Mouse (Mus musculus) lung, adult 18-20 months (tissue): ENCODE measurements around the gene Arap2.

Experiments used
- DNase-seq, 2 experiments: peaks; one replicate each; pipeline ENCODE4 v3.0.0; 2022; ENCODE audit warnings: mixed read lengths in 2 of 2

Arap2 gene

DNA sequence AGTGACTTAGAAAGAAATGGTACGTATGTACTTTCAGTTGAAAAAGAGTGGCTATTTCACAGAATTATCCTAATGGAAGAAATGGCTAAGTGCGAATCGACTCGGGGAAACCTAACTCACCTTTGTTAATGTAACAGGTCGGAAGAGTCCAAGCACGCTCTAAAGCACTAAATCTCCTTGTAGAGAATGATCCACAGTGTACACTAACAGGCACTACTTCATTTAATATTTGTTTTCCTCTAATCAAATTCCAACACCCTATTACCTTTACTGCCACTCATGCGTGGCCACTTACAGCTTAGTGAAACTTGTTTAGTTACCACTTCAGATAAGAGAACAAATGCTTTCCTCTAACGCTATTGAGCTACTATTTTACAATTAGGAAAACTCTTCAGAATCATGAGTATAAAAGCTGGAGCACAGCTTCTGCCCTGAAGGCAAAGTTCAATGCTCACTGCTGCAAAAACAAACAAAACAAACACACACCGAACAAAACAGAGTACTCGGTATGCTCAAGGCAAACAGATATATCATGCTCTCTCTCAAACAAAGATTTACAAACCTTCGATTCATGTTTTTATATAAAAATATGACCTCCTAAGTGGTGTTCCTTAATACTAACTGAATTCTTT, 143.0 kb downstream of the Arap2 start:
- peak; percentile 7 to 51 for DNase-seq

DNA sequence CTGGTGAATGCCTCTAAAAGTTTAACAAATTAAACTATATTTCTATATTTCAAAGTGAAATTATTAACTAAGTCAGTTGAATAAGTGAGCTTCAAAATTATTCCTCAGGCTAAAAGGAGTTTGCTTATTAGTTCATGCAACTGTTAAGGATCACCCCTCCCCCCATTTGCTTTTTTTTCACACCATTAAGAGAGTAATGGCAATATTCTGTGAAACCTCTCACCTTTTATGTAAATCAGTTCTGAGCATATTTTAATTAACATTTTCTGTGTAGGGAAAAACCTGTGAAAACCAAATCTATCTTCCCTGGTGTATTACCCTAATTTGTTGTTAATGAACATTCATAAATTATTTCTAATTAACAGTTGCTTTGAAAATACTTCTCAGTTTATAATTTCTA, 147.7 kb downstream of the Arap2 start:
- DNase-seq, result no peak

DNA sequence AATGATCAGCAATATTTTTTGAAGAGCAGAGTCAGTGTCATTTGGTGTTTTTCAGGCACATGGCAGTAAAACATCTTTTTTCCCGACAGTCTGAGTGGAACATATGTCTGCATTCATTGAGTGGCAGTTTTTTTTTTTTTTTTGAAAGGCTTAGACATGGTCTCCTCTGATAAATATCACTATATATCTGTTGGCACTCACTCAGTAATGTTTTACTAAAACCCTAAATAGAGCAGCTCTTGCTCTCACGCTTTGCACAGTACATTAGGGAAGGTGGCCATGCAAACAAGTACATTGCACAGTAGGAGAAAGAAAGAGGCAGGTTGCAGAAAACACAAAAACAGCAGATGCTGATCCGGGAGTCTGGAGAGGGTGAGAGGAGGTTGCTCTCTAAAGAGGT, 154.0 kb downstream of the Arap2 start:
- DNase-seq, result no peak

DNA sequence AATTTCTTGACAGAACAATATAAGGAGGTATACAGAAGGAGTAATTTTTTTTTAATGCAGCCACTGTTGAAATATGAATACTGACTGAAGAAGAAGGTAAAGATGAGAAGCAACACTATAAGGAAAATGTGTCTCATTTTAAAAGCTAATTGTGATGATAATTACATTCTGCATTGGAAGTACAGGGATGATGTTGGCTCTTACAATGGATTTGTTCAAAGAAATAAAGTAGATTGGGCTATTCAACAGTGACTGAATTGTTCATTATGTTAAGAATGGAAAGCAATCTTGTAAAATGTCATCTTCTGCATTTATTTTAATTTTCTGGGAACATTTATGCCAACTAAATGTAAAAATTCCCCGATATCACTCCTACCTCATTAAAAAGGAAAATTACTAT, 178.6 kb downstream of the Arap2 start:
- no peak for DNase-seq

DNA sequence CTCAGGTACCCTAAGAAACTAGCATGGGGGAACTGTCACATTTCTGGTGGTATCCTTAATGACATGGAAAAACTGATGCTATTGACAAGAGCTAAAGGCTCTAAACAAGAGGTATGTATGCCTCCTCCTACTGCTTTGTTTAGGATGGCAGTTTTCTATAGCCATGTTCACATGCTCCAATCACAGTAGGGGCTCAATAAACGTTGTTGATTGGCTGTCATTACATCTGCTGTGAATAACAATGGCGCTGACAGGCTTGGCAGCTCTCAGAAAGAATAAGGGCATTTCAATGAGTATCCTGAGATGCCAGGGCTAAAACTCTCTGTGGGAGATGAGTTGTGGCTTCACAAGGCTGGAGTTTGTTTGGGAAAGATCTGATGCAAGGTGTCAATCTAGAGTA, 183.3 kb downstream of the Arap2 start:
- no peak for DNase-seq

DNA sequence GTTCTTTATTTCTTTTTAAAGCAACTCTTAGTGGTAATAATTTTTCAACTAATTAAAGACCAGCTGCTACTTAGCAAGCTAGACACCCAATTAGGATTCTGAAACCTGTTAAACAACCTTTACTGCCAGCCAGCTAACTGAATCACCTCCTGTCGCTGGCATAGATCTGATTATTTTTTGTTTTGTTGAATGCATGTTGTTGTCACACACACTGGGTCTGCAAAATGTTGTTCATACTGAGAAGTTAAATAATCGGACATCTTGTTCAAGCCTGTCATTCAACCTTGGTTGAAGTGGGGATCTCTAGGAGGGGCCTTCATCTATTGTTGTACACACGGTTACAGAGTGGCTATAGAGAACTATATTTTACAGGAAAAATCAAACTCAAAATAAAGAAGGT, 184.3 kb downstream of the Arap2 start:
- DNase-seq, result no peak

DNA sequence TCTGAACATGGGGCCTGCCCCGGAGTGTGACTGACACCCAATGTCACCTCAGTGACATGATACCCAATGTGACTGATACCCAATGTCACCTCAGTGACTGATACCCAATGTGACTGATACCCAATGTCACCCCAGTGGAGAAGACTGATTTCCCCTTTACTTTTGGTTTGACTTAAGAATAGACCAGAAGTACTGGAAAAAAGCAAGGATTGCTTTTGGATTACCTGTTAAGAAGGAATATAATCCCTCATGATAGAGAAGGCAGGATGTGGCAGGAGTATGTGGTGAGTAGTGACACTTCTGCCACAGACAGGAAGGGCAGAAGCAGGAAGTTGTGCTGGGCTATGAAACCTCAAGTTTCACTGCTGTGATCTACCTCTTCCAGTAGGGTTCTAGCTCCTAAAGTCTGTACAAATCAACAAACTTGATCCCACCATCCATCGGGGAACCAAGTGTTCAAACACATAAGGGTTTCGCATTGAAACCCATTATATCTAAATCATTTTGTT, 191.6 kb downstream of the Arap2 start:
- DNase-seq, result no peak
